Mouse (Mus musculus): ENCODE measurements at regions not wholly inside any gene's neighbourhood (a gene's known extent, or its start where the extent isn't known, plus 50 kb on each side); places are given as distances from the start of the nearest gene placed in this dataset.

- TF ChIP-seq CTCF (IDR thresholded peaks at IDR 0.05; ENCODE audit: low read depth) (no peak), EP300 (IDR thresholded peaks at IDR 0.05; ENCODE audit: low read depth) (no peak)
Observed at GRCm38 (mm10) chr17:47317651-47318050, 51.0 kb upstream of the Mrps10 start.
